Mouse (Mus musculus): ENCODE measurements around the gene Syncrip. TPM values are rescaled to one million over a fixed set of nuclear protein-coding genes. Genes with fewer than 3 reads are reported as not detected.

Syncrip gene
- total RNA-seq, 2 experiments from 2014 or later, result 254 to 274 TPM

Other genes starting within 250 kb of the Syncrip start
- gene Nt5e, start 155.4 kb downstream of the Syncrip start, total RNA-seq (2015), result 0.22 and 0.64 TPM in 2 replicates
- gene Nt5e, start 155.4 kb downstream of the Syncrip start, total RNA-seq (2017), result 0.84 and 1.1 TPM in 2 replicates
- gene Snx14, start 43.6 kb downstream of the Syncrip start, total RNA-seq (2015), result 31.8 and 36.1 TPM in 2 replicates
- 17.1 and 21.6 TPM in 2 replicates for gene Snx14, start 43.6 kb downstream of the Syncrip start, total RNA-seq (2017)
- not detected in 2 replicates for gene Gm20537, start 26.0 kb downstream of the Syncrip start, total RNA-seq (2015)
- gene Gm20537, start 26.0 kb downstream of the Syncrip start, total RNA-seq (2017), result not detected in 2 replicates
- 8.8 and 11.2 TPM in 2 replicates for gene Zfp949, start 65.4 kb upstream of the Syncrip start, total RNA-seq (2015)
- 10.2 and 10.4 TPM in 2 replicates for gene Zfp949, start 65.4 kb upstream of the Syncrip start, total RNA-seq (2017)
- 0.15 TPM in 1 of 2 replicates, not detected in the other for gene Trim43a, start 98.3 kb upstream of the Syncrip start, total RNA-seq (2015)
- not detected in 2 replicates for gene Trim43a, start 98.3 kb upstream of the Syncrip start, total RNA-seq (2017)
- gene Mthfsl, start 237.7 kb upstream of the Syncrip start, total RNA-seq (2015), result 34.1 and 41.1 TPM in 2 replicates
- gene Mthfsl, start 237.7 kb upstream of the Syncrip start, total RNA-seq (2017), result 18.4 and 19.2 TPM in 2 replicates
- 1.1 and 1.6 TPM in 2 replicates for gene Bcl2a1d, start 249.3 kb upstream of the Syncrip start, total RNA-seq (2015)
- gene Bcl2a1d, start 249.3 kb upstream of the Syncrip start, total RNA-seq (2017), result 0.71 and 2.3 TPM in 2 replicates

Measured in megakaryocyte progenitor cell, adult 5-6 weeks (primary cell).